Comparison of ENCODE assay signal across 9 mouse cellular contexts in the genomic region with DNA sequence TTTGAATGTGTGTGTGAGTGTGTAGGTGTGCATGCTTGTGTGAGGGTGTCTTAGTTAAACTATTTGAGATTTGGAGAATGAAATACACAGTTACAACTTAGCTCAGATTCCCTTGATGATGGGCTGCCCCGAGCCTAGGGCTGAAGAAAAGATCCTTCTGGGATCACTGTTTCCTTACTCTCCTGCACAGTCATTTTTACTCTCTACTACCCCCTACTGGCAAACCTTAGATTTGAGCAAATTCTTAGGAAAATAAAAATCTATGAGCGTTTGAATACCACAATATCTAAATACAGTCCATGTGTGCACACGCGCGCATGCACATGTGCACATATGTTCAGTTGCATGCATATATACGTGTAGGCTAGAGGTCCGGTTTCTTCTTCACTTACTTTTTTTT. TPM values are rescaled to one million over a fixed set of nuclear protein-coding genes. Genes with fewer than 3 reads are reported as not detected.
DNase-seq lines count a peak whose midpoint lies in the region; ATAC-seq and TF ChIP-seq lines count a peak whose summit lies in the region.
"Had no signal": no experiment of that assay in that cellular context is flagged by ENCODE, and none has a peak within 500 bp of the region (broad histone marks: within the 10 kb centered on the region; RNA-seq: fewer than 3 reads in every experiment).

No protein-coding gene starts in this region.

- H3K4me2 ChIP-seq in heart, postnatal 0 days (ENCODE audit: low read depth, low read length) = no peak overlapping the region
- H3K4me2 ChIP-seq in heart, embryonic 11.5 days = no peak overlapping the region
- H3K4me2 ChIP-seq in neural tube, embryonic 12.5 days (replicated peaks) = no peak overlapping the region
- no peak overlapping the region for H3K4me2 ChIP-seq in neural tube, embryonic 15.5 days
- H3K4me2 ChIP-seq: limb, embryonic 15.5 days had no signal

- TF ChIP-seq EP300 in heart, postnatal 0 days (IDR thresholded peaks at IDR 0.05; ENCODE audit: low read depth) = no peak

- no peak overlapping the region for H3K27ac ChIP-seq in heart, postnatal 0 days (ENCODE audit: low read depth)
- no peak overlapping the region for H3K27ac ChIP-seq in heart, embryonic 11.5 days (ENCODE audit: low read depth, low read length)
- H3K27ac ChIP-seq in neural tube, embryonic 12.5 days = no peak overlapping the region
- no peak overlapping the region for H3K27ac ChIP-seq in neural tube, embryonic 15.5 days (replicated peaks)
- H3K27ac ChIP-seq: limb, embryonic 15.5 days had no signal

- no peaks in the 10 kb centered on the region for H3K9me3 ChIP-seq in heart, postnatal 0 days (replicated peaks; ENCODE audit: control insufficient read depth, low read length)
- H3K9me3 ChIP-seq in heart, embryonic 11.5 days (replicated peaks; ENCODE audit: control insufficient read depth, low read length) = no peaks in the 10 kb centered on the region
- H3K9me3 ChIP-seq in neural tube, embryonic 12.5 days = no peaks in the 10 kb centered on the region
- no peaks in the 10 kb centered on the region for H3K9me3 ChIP-seq in neural tube, embryonic 15.5 days (replicated peaks)
- H3K9me3 ChIP-seq: limb, embryonic 15.5 days had no signal

- no peak overlapping the region for H3K9ac ChIP-seq in heart, postnatal 0 days (replicated peaks; ENCODE audit: low read depth, low read length)
- no peak overlapping the region for H3K9ac ChIP-seq in heart, embryonic 11.5 days (ENCODE audit: low read depth, low read length)
- H3K9ac ChIP-seq in neural tube, embryonic 12.5 days = no peak overlapping the region
- no peak overlapping the region for H3K9ac ChIP-seq in neural tube, embryonic 15.5 days (replicated peaks)
- H3K9ac ChIP-seq: limb, embryonic 15.5 days had no signal

- H3K36me3 ChIP-seq in heart, postnatal 0 days (replicated peaks; ENCODE audit: control insufficient read depth, insufficient read depth, low read length) = no peaks in the 10 kb centered on the region
- H3K36me3 ChIP-seq in heart, embryonic 11.5 days (ENCODE audit: control insufficient read depth, insufficient read depth, low read length) = no peaks in the 10 kb centered on the region
- H3K36me3 ChIP-seq in neural tube, embryonic 12.5 days = no peaks in the 10 kb centered on the region
- H3K36me3 ChIP-seq in neural tube, embryonic 15.5 days = no peaks in the 10 kb centered on the region
- H3K36me3 ChIP-seq: limb, embryonic 15.5 days had no signal

- no peaks in the 10 kb centered on the region for H3K27me3 ChIP-seq in heart, postnatal 0 days (ENCODE audit: control insufficient read depth, insufficient read depth, low read length)
- no peaks in the 10 kb centered on the region for H3K27me3 ChIP-seq in heart, embryonic 11.5 days (ENCODE audit: control insufficient read depth, insufficient read depth, low read length)
- no peaks in the 10 kb centered on the region for H3K27me3 ChIP-seq in neural tube, embryonic 12.5 days (replicated peaks)
- no peaks in the 10 kb centered on the region for H3K27me3 ChIP-seq in neural tube, embryonic 15.5 days (replicated peaks)
- H3K27me3 ChIP-seq: limb, embryonic 15.5 days had no signal

- WGBS in heart, postnatal 0 days = 63% methylated on average over 7 of the region's 7 CpGs
- 62% methylated on average over 7 of the region's 7 CpGs for WGBS in heart, embryonic 11.5 days (ENCODE audit: insufficient replicate concordance)
- 81% methylated on average over 7 of the region's 7 CpGs for WGBS in neural tube, embryonic 12.5 days
- WGBS in neural tube, embryonic 15.5 days = 81% methylated on average over 7 of the region's 7 CpGs

- peak; percentile 47 for TF ChIP-seq CTCF in heart, postnatal 0 days (IDR thresholded peaks at IDR 0.05; ENCODE audit: low read depth)

- H3K4me1 ChIP-seq in heart, postnatal 0 days (ENCODE audit: control insufficient read depth, insufficient read depth) = no peaks in the 10 kb centered on the region
- no peaks in the 10 kb centered on the region for H3K4me1 ChIP-seq in heart, embryonic 11.5 days (ENCODE audit: control insufficient read depth, insufficient read depth, low read length)
- H3K4me1 ChIP-seq in neural tube, embryonic 12.5 days = no peaks in the 10 kb centered on the region
- no peaks in the 10 kb centered on the region for H3K4me1 ChIP-seq in neural tube, embryonic 15.5 days
- H3K4me1 ChIP-seq: limb, embryonic 15.5 days had no signal

- H3K4me3 ChIP-seq in heart, postnatal 0 days (ENCODE audit: low read depth, low read length) = no peak overlapping the region
- no peak overlapping the region for H3K4me3 ChIP-seq in heart, embryonic 11.5 days (ENCODE audit: low read depth, low read length)
- no peak overlapping the region for H3K4me3 ChIP-seq in neural tube, embryonic 12.5 days
- H3K4me3 ChIP-seq in neural tube, embryonic 15.5 days (replicated peaks) = no peak overlapping the region
- H3K4me3 ChIP-seq: limb, embryonic 15.5 days had no signal

- no peak; the same call in 1 of the 2 replicates for ATAC-seq in heart, postnatal 0 days (ENCODE audit: insufficient read depth, low read depth)
- ATAC-seq in heart, embryonic 11.5 days (replicated peaks; ENCODE audit: insufficient number of reproducible peaks, low FRiP score, low TSS enrichment) = no peak
- ATAC-seq in neural tube, embryonic 12.5 days (ENCODE audit: low FRiP score, low read depth) = peak; percentile 29; the same call in 1 of the 2 replicates
- ATAC-seq in neural tube, embryonic 15.5 days (ENCODE audit: low FRiP score) = no peak
- no peak for ATAC-seq in erythroblast, adult 5-6 weeks (replicated peaks; ENCODE audit: low FRiP score, poor library complexity, severe bottlenecking)

- DNase-seq in heart, postnatal 0 days (ENCODE audit: low spot score) = no peak
- DNase-seq in embryo, embryonic 10.5 days (ENCODE audit: low spot score) = peak; percentile 71
- DNase-seq in retina, embryonic 14.5 days (ENCODE audit: low spot score) = peak; percentile 71
- no peak for DNase-seq in adrenal gland, postnatal 36 days

RNA-seq across cellular contexts. Expression of a gene that starts 35.1 kb away (rescaled TPM):
- not detected in 2 replicates for total RNA-seq in heart, postnatal 0 days (2014; rRNA removed; ENCODE audit: low replicate concordance)
- 0.12 TPM in 1 of 2 replicates, not detected in the other for polyA plus RNA-seq in heart, postnatal 0 days (2015; fragmentation: Nextera tagmentation; extraction: Ambion mirVana)
- 0.21 TPM in 1 of 2 replicates, not detected in the other for polyA plus RNA-seq in heart, embryonic 11.5 days (2014; fragmentation: Nextera tagmentation; extraction: Ambion mirVana)
- polyA plus RNA-seq in neural tube, embryonic 12.5 days (2016; fragmentation: Nextera tagmentation; extraction: Ambion mirVana) = 0.24 TPM in 1 of 2 replicates, not detected in the other
- 0.40 and 0.70 TPM in 2 replicates for polyA plus RNA-seq in neural tube, embryonic 15.5 days (2015; fragmentation: Nextera tagmentation; extraction: Ambion mirVana)
- not detected in 2 replicates for total RNA-seq in erythroblast, adult 5-6 weeks (2015; ENCODE audit: low replicate concordance)
- not detected in 2 replicates for total RNA-seq in erythroblast, adult 5-6 weeks (2017; ENCODE audit: low replicate concordance)
- total RNA-seq in adrenal gland, postnatal 36 days (2021) = under 1 TPM in 1 of 2 experiments, not detected in 1; 0.26 TPM
- polyA plus RNA-seq: limb, embryonic 15.5 days had no signal

RNA-seq across cellular contexts. Expression of a gene that starts 44.5 kb away (rescaled TPM):
- 0.04 TPM in 1 of 2 replicates, not detected in the other for total RNA-seq in heart, postnatal 0 days (2014; rRNA removed; ENCODE audit: low replicate concordance)
- polyA plus RNA-seq in heart, postnatal 0 days (2015; fragmentation: Nextera tagmentation; extraction: Ambion mirVana) = 0.19 and 0.20 TPM in 2 replicates
- 0.97 and 2.4 TPM in 2 replicates for polyA plus RNA-seq in heart, embryonic 11.5 days (2014; fragmentation: Nextera tagmentation; extraction: Ambion mirVana)
- polyA plus RNA-seq in neural tube, embryonic 12.5 days (2016; fragmentation: Nextera tagmentation; extraction: Ambion mirVana) = 1.9 and 2.2 TPM in 2 replicates
- polyA plus RNA-seq in neural tube, embryonic 15.5 days (2015; fragmentation: Nextera tagmentation; extraction: Ambion mirVana) = 0.27 and 0.66 TPM in 2 replicates
- not detected in 2 replicates for total RNA-seq in erythroblast, adult 5-6 weeks (2015; ENCODE audit: low replicate concordance)
- total RNA-seq in erythroblast, adult 5-6 weeks (2017; ENCODE audit: low replicate concordance) = 0.28 TPM in 1 of 2 replicates, not detected in the other
- not detected for total RNA-seq in adrenal gland, postnatal 36 days (2021)

Comparison
In these comparisons a context has a peak if more than half of its experiments do, and no peak if none do; other contexts are left out.
1. DNase-seq: peak in embryo, embryonic 10.5 days (single experiment) and retina, embryonic 14.5 days (single experiment); none in heart, postnatal 0 days (single experiment) and adrenal gland, postnatal 36 days (0 of 2).